Mouse (Mus musculus) midbrain, embryonic 14.5 days (tissue): ENCODE data around the gene Kirrel. TPM values are rescaled to one million over a fixed set of nuclear protein-coding genes. Genes with fewer than 3 reads are reported as not detected.
A peak's percentile ranks its signal among the peaks of the same experiment; 100 is the strongest.

Experiments used
- ATAC-seq: fragments of 200-750 bp; cut with Nextera tagmentation; 2 replicates; pipeline ENCODE4 v1.8.0; 2017; ENCODE audit warnings: moderate number of reproducible peaks, moderate library complexity; ENCODE audit not compliant: low FRiP score, low TSS enrichment
- DNase-seq: peaks from one replicate; pipeline ENCODE4 v3.0.0-alpha.2; 2015
- H3K27ac ChIP-seq: fragments of 300-500 bp; sonication (generic); replicated peaks from 2 replicates; pipeline ENCODE4 v1.5.1; 2014; ENCODE audit warnings: mild to moderate bottlenecking, low read depth, low read length, moderate library complexity
- H3K27me3 ChIP-seq: fragments of 300-500 bp; sonication (generic); 2 replicates; pipeline ENCODE4 v1.6.1; 2014; ENCODE audit warnings: low read length, control low read depth, mixed read lengths; ENCODE audit not compliant: control insufficient read depth, insufficient read depth
- H3K36me3 ChIP-seq: fragments of 300-500 bp; sonication (generic); 2 replicates; pipeline ENCODE4 v1.6.1; 2014; ENCODE audit warnings: low read length, control low read depth; ENCODE audit not compliant: control insufficient read depth, insufficient read depth
- H3K4me1 ChIP-seq: fragments of 300-500 bp; sonication (generic); 2 replicates; pipeline ENCODE4 v1.6.1; 2014; ENCODE audit warnings: mild to moderate bottlenecking, antibody characterized with exemption, low read length, control low read depth; ENCODE audit not compliant: control insufficient read depth, insufficient read depth
- H3K4me2 ChIP-seq: fragments of 300-500 bp; sonication (generic); 2 replicates; pipeline ENCODE4 v1.6.1; 2014; ENCODE audit warnings: mild to moderate bottlenecking, low read length, moderate library complexity
- H3K4me3 ChIP-seq: fragments of 300-500 bp; sonication (generic); replicated peaks from 2 replicates; pipeline ENCODE4 v1.5.1; 2014; ENCODE audit warnings: low read depth, low read length
- H3K9ac ChIP-seq: fragments of 300-500 bp; sonication (generic); replicated peaks from 2 replicates; pipeline ENCODE4 v1.6.1; 2014; ENCODE audit warnings: mild to moderate bottlenecking, low read length, moderate library complexity
- H3K9me3 ChIP-seq: fragments of 300-500 bp; sonication (generic); 2 replicates; pipeline ENCODE4 v1.6.1; 2016; ENCODE audit warnings: low read length, control low read depth, mixed read lengths; ENCODE audit not compliant: control insufficient read depth
- WGBS: fragments of 180-500 bp; shearing (Covaris S2); extraction: QIAGEN DNeasy Blood & Tissue Kit; methylation state at CpG from one replicate; pipeline ENCODE4 v1.1.7; 2014; 5-methylcytosine and 5-hydroxymethylcytosine counted together
- polyA plus RNA-seq: library from polyadenylated mRNA; unstranded; fragments of >200 nt; fragmentation: Nextera tagmentation; extraction: Ambion mirVana; gene quantifications from 2 replicates; pipeline ENCODE4 v1.2.1, GENCODE M21; 2014

Gene Kirrel
- polyA plus RNA-seq, 1 experiment from 2014 or later, result 5.8 TPM

DNA sequence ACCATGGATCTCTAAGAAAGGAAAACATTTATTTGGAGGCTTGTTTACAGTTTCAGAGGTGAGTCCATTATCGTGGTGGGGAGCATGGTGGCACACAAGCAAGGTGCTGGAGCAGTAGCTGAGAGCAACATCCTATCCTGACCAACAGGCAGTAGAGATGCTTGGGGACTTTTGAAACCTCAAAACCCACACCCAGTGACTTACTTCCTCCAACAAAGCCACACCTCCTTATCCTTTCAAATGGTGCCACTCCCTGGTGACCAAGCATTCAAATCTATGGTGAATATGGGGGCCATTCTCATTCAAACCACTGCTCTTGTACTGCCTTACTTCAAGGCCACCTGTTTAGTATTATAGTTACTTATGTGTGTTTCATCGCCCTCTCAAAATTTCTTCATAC lies 20.0 kb upstream of the Kirrel start:
- no peak for ATAC-seq
- H3K27ac ChIP-seq, result no peak overlapping the region
- no peak overlapping the region for H3K4me3 ChIP-seq
- H3K36me3 ChIP-seq, result no peaks in the 10 kb centered on the region
- H3K4me2 ChIP-seq, result no peak overlapping the region
- no peak for DNase-seq
- no peaks in the 10 kb centered on the region for H3K9me3 ChIP-seq
- WGBS, result 94% methylated on average over 2 of the region's 2 CpGs
- no peaks in the 10 kb centered on the region for H3K27me3 ChIP-seq
- H3K9ac ChIP-seq, result no peak overlapping the region
- H3K4me1 ChIP-seq, result no peaks in the 10 kb centered on the region

- WGBS, result 81% methylated on average over 1 of the region's 1 CpGs
- H3K9ac ChIP-seq, result no peak overlapping the region
- H3K27me3 ChIP-seq, result no peaks in the 10 kb centered on the region
- H3K4me3 ChIP-seq, result no peak overlapping the region
- no peak overlapping the region for H3K27ac ChIP-seq
- no peak for ATAC-seq
- no peak overlapping the region for H3K4me2 ChIP-seq
- H3K9me3 ChIP-seq, result no peaks in the 10 kb centered on the region
- no peak for DNase-seq
- no peaks in the 10 kb centered on the region for H3K4me1 ChIP-seq
- H3K36me3 ChIP-seq, result no peaks in the 10 kb centered on the region
Measured at GRCm38 (mm10) chr3:87193756-87194155, 19.2 kb upstream of the Kirrel start.

DNA sequence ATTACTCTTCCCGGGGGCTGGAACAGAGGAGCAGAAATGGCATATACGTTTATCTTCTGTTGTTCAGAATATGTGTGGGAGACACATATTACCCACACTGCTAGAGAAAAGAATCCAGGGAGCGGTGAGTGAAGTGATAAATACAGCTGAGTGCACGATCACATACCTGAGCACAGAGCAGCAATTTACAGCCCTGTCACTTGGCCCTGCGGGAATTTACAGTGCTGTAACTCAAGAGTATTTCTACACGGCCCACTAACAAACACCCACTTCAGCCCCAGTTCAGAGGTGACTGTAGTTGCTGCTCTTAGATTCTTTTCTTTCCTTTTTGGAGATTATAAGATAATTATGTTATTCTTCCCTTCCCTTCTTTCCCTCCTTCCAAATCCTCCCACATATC lies 18.8 kb upstream of the Kirrel start:
- Histone ChIP-seq H3K36me3 (no peaks in the 10 kb centered on the region), H3K4me3 (no peak overlapping the region), H3K27ac (no peak overlapping the region), H3K4me2 (no peak overlapping the region), H3K9ac (no peak overlapping the region), H3K27me3 (no peaks in the 10 kb centered on the region), H3K4me1 (no peaks in the 10 kb centered on the region), H3K9me3 (no peaks in the 10 kb centered on the region)
- ATAC-seq, result no peak
- DNase-seq, result no peak
- 74% methylated on average over 6 of the region's 6 CpGs for WGBS

DNA sequence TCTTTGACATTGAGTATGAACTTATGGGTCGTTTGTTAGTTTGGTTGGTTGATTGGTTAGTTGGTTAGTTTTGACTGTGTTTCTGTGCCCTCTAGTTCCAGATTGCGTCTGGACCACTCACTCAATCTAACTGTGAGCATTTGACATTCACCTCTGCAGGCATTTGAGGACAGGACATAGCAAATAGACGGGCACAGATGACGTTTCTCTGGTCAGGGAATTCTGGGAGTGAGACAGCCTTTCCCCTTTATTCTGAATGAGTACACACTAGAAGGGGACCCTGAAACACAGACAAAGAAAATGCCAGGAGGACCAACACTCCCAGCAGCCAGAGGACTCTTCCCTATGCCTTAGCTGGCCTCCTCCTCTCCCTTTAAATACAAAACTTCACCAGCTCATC lies 2.1 kb upstream of the Kirrel start:
- H3K9me3 ChIP-seq, result no peaks in the 10 kb centered on the region
- H3K4me1 ChIP-seq, result peaks cover 16% of the 10 kb centered on the region
- no peaks in the 10 kb centered on the region for H3K27me3 ChIP-seq
- H3K27ac ChIP-seq, result no peak overlapping the region
- H3K36me3 ChIP-seq, result no peaks in the 10 kb centered on the region
- no peak overlapping the region for H3K4me2 ChIP-seq
- DNase-seq (no peak), ATAC-seq (no peak)
- no peak overlapping the region for H3K4me3 ChIP-seq
- no peak overlapping the region for H3K9ac ChIP-seq
- WGBS, result 76% methylated on average over 4 of the region's 4 CpGs

DNA sequence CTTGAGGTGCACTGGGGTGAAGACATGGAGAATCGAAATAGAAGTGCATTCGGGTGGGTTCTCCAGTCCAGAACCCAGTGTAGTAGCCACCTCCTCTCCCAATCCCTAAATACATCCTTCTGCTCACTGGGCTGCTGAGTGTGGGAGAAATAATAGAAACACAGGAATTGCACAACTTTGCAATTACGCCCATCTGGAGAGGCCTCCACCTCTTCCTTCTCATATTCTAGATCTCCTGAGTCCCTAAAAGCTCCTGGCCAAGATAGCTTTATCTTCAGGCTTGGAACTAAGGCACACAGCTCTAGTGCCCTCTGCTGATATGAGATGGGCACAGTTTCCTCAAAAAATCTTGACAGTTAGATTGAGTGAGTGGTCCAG lies 880 bp upstream of the Kirrel start:
- peak overlapping the region; percentile 70 for H3K4me2 ChIP-seq
- ATAC-seq (no peak), DNase-seq (peak; percentile 79)
- H3K4me1 ChIP-seq, result peaks cover 27% of the 10 kb centered on the region
- no peaks in the 10 kb centered on the region for H3K36me3 ChIP-seq
- no peaks in the 10 kb centered on the region for H3K27me3 ChIP-seq
- H3K4me3 ChIP-seq, result no peak overlapping the region; the same call in 1 of the 2 replicates
- 57% methylated on average over 3 of the region's 3 CpGs for WGBS
- peak overlapping the region; percentile 80 for H3K27ac ChIP-seq
- H3K9ac ChIP-seq, result no peak overlapping the region; the same call in 1 of the 2 replicates
- no peaks in the 10 kb centered on the region for H3K9me3 ChIP-seq

- DNase-seq, result peak; percentile 49
- H3K4me1 ChIP-seq, result peaks cover 31% of the 10 kb centered on the region
- no peak for ATAC-seq
- H3K9me3 ChIP-seq, result no peaks in the 10 kb centered on the region
- H3K27ac ChIP-seq, result peak overlapping the region; percentile 80
- H3K4me3 ChIP-seq, result peak overlapping the region; percentile 60
- peak overlapping the region; percentile 70 for H3K4me2 ChIP-seq
- H3K36me3 ChIP-seq, result no peaks in the 10 kb centered on the region
- no peaks in the 10 kb centered on the region for H3K27me3 ChIP-seq
- peak overlapping the region; percentile 55 for H3K9ac ChIP-seq
- WGBS, result 2% methylated on average over 25 of the region's 25 CpGs
Measured at GRCm38 (mm10) chr3:87174769-87175437, 356 bp upstream of the Kirrel start.

- peak overlapping the region; percentile 55 for H3K9ac ChIP-seq
- no peaks in the 10 kb centered on the region for H3K27me3 ChIP-seq
- H3K36me3 ChIP-seq, result no peaks in the 10 kb centered on the region
- DNase-seq, result peak; percentile 32
- H3K27ac ChIP-seq, result peak overlapping the region; percentile 80
- no peaks in the 10 kb centered on the region for H3K9me3 ChIP-seq
- H3K4me3 ChIP-seq, result peak overlapping the region; percentile 60
- ATAC-seq, result no peak
- WGBS, result 1% methylated on average over 8 of the region's 8 CpGs
- H3K4me2 ChIP-seq, result peak overlapping the region; percentile 70
- H3K4me1 ChIP-seq, result peaks cover 42% of the 10 kb centered on the region
Measured at GRCm38 (mm10) chr3:87173486-87174085, 961 bp downstream of the Kirrel start.

- WGBS, result 0% methylated on average over 2 of the region's 2 CpGs
- peaks cover 44% of the 10 kb centered on the region for H3K4me1 ChIP-seq
- H3K4me2 ChIP-seq, result peak overlapping the region; percentile 70
- H3K9ac ChIP-seq, result peak overlapping the region; percentile 55
- H3K27me3 ChIP-seq, result no peaks in the 10 kb centered on the region
- peak; percentile 42 for DNase-seq
- H3K4me3 ChIP-seq, result peak overlapping the region; percentile 60
- H3K36me3 ChIP-seq, result no peaks in the 10 kb centered on the region
- peak overlapping the region; percentile 83 for H3K27ac ChIP-seq
- H3K9me3 ChIP-seq, result no peaks in the 10 kb centered on the region
- ATAC-seq, result no peak
Measured at GRCm38 (mm10) chr3:87173103-87173444, 1.5 kb downstream of the Kirrel start.
